Mouse (Mus musculus) hindbrain, embryonic 14.5 days (tissue): ENCODE data around the gene Chst11. TPM values are rescaled to one million over a fixed set of nuclear protein-coding genes. Genes with fewer than 3 reads are reported as not detected.

Experiments used
- ATAC-seq: fragments of 200-750 bp; cut with Nextera tagmentation; 2 replicates; pipeline ENCODE4 v1.8.0; 2017; ENCODE audit warnings: moderate number of reproducible peaks, mild to moderate bottlenecking, moderate TSS enrichment, moderate library complexity; ENCODE audit not compliant: low FRiP score
- DNase-seq: peaks from one replicate; pipeline ENCODE4 v3.0.0-alpha.2; 2015; ENCODE audit warnings: low spot score
- H3K27ac ChIP-seq: fragments of 300-500 bp; sonication (generic); 2 replicates; pipeline ENCODE4 v1.5.1; 2014; ENCODE audit warnings: mild to moderate bottlenecking, moderate library complexity
- H3K27me3 ChIP-seq: fragments of 300-500 bp; sonication (generic); 2 replicates; pipeline ENCODE4 v1.6.1; 2014; ENCODE audit warnings: mild to moderate bottlenecking, low read length, mixed read lengths; ENCODE audit not compliant: control insufficient read depth, insufficient read depth
- H3K36me3 ChIP-seq: fragments of 300-500 bp; sonication (generic); replicated peaks from 2 replicates; pipeline ENCODE4 v1.6.1; 2014; ENCODE audit not compliant: control insufficient read depth, insufficient read depth
- H3K4me1 ChIP-seq: fragments of 300-500 bp; sonication (generic); replicated peaks from 2 replicates; pipeline ENCODE4 v1.6.1; 2014; ENCODE audit warnings: antibody characterized with exemption, low read length, mixed read lengths; ENCODE audit not compliant: control insufficient read depth, insufficient read depth
- H3K4me2 ChIP-seq: fragments of 300-500 bp; sonication (generic); replicated peaks from 2 replicates; pipeline ENCODE4 v1.6.1; 2014; ENCODE audit warnings: mild to moderate bottlenecking, moderate library complexity
- H3K4me3 ChIP-seq: fragments of 300-500 bp; sonication (generic); replicated peaks from 2 replicates; pipeline ENCODE4 v1.5.1; 2014; ENCODE audit warnings: mild to moderate bottlenecking, low read length
- H3K9ac ChIP-seq: fragments of 300-500 bp; sonication (generic); 2 replicates; pipeline ENCODE4 v1.6.1; 2014
- H3K9me3 ChIP-seq: fragments of 300-500 bp; sonication (generic); 2 replicates; pipeline ENCODE4 v1.6.1; 2016; ENCODE audit warnings: low read length; ENCODE audit not compliant: control insufficient read depth
- WGBS: fragments of 180-500 bp; shearing (Covaris S2); extraction: QIAGEN DNeasy Blood & Tissue Kit; methylation state at CpG from one replicate; pipeline ENCODE4 v1.1.7; 2014; 5-methylcytosine and 5-hydroxymethylcytosine counted together
- polyA plus RNA-seq: library from polyadenylated mRNA; unstranded; fragments of >200 nt; fragmentation: Nextera tagmentation; extraction: Ambion mirVana; gene quantifications from 2 replicates; pipeline ENCODE4 v1.2.1, GENCODE M21; 2014

Chst11 gene
- polyA plus RNA-seq, 1 experiment from 2014 or later: 5.4 TPM

DNA sequence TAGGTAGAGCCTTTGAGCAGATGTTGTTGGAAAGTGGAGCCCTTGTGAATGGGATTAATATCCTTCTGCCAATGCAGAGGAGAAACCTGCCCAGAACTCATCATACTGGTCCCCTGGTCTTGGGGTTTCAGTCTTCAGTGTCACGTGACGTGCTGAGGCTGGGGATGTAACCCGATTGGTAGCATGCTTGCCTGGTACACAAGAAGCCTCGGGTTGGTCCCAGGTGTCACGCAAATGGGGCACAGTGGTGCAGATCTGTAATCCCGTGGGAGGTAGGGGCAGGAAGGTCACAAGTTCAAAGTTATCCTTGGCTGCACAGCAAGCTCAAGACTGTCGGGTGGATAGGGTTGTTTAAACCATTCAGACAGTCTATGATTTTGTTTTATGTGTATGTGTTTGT lies 20.8 kb upstream of the Chst11 start:
- Histone ChIP-seq H3K9me3 (no peaks in the 10 kb centered on the region), H3K4me1 (no peaks in the 10 kb centered on the region), H3K4me3 (no peak overlapping the region), H3K27ac (no peak overlapping the region), H3K27me3 (no peaks in the 10 kb centered on the region), H3K36me3 (no peaks in the 10 kb centered on the region), H3K4me2 (no peak overlapping the region), H3K9ac (no peak overlapping the region)
- DNase-seq (no peak), ATAC-seq (no peak)
- 81% methylated on average over 7 of the region's 7 CpGs for WGBS

DNA sequence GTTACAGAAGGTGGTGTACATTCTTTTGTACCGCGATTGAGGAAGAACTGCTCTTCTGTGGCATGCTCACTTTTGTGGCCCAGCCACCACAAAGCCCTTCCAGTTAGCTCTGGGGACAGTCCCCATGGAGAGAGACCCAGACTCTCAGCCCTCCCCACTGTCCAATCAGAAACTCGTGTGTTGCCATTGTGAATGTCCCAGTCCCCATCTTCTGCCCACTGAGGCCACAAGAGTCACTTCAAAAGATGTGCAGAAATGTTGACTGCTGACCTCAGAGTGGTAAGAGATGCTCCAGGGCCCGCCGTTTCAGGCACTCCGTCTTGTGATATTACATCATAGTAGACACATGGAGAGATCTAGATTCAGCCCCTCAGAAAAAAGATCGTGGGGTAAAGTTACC lies 18.6 kb upstream of the Chst11 start:
- no peaks in the 10 kb centered on the region for H3K9me3 ChIP-seq
- no peak overlapping the region for H3K4me3 ChIP-seq
- H3K27ac ChIP-seq: no peak overlapping the region
- H3K27me3 ChIP-seq: no peaks in the 10 kb centered on the region
- WGBS: 89% methylated on average over 7 of the region's 7 CpGs
- no peaks in the 10 kb centered on the region for H3K36me3 ChIP-seq
- ATAC-seq (no peak), DNase-seq (no peak)
- H3K4me1 ChIP-seq: no peaks in the 10 kb centered on the region
- H3K4me2 ChIP-seq: no peak overlapping the region
- H3K9ac ChIP-seq: no peak overlapping the region

DNA sequence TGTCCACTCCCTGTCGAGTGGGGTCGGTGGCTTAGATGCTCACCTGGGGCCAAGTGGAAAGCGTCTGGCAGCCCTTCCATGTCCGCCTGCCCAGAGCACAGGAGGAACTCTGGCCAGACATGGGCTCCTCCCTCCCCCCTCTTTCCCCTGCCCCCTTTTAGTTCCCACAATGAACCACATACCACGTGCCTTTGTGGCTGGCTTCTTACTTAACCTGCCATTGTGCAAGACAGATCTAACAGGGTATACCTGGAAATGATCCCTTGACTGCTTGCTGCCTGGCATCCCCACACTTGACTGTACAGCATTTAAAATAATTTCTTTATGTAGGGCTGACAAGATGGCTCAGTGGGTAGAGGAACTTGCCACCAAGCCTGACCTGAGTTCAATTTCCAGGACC lies 15.7 kb upstream of the Chst11 start:
- Histone ChIP-seq H3K4me3 (no peak overlapping the region), H3K27ac (no peak overlapping the region), H3K9me3 (no peaks in the 10 kb centered on the region), H3K27me3 (no peaks in the 10 kb centered on the region), H3K9ac (no peak overlapping the region), H3K4me1 (no peaks in the 10 kb centered on the region), H3K36me3 (no peaks in the 10 kb centered on the region), H3K4me2 (no peak overlapping the region)
- ATAC-seq (no peak), DNase-seq (no peak)
- WGBS: 73% methylated on average over 5 of the region's 5 CpGs

DNA sequence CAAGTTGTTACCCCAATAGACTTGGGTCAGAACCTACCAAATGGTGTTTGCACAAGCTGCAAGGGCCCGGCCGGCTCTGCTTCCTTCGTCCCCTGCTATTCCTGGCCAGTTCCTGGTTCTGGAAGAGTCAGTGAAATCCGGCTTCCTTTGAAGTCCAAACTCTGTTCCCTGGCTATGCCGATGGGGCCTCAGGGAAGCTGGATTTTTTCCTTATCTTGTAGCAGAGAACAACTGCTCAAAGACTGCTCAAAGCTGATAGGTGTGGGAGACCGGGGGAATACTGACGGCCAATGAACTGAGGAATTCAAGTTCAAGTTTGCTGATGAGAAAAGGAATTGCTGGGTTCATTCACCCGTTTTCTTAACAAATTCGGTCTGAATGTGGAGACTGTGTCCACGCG lies 13.7 kb upstream of the Chst11 start:
- Histone ChIP-seq H3K4me2 (no peak overlapping the region), H3K27me3 (no peaks in the 10 kb centered on the region), H3K9me3 (no peaks in the 10 kb centered on the region), H3K36me3 (no peaks in the 10 kb centered on the region), H3K4me3 (no peak overlapping the region), H3K4me1 (no peaks in the 10 kb centered on the region), H3K9ac (no peak overlapping the region), H3K27ac (no peak overlapping the region)
- no peak for DNase-seq
- 84% methylated on average over 11 of the region's 11 CpGs for WGBS
- ATAC-seq: no peak

DNA sequence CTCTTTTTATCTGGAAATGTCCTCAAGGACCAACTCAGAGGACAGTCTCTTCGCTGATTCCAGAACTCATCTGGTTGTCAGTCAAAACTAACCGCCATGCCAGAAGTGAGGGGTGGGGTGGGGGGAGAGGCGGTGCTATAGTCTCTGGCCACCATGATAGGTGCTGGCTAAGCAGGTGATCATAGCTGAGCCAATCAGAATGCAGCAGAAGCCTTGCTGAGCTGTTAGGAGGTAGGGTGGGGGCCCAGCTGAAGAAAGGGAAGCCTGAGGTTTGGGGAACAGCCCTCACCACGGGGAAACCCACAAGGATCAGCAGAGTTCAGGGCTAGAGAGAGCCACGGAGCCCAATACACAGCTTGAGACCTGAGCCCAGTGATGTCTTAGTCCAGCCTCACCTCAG lies 11.1 kb upstream of the Chst11 start:
- Histone ChIP-seq H3K27ac (no peak overlapping the region), H3K9me3 (no peaks in the 10 kb centered on the region), H3K4me1 (no peaks in the 10 kb centered on the region), H3K36me3 (no peaks in the 10 kb centered on the region), H3K4me2 (no peak overlapping the region), H3K4me3 (no peak overlapping the region), H3K9ac (no peak overlapping the region), H3K27me3 (no peaks in the 10 kb centered on the region)
- DNase-seq: no peak
- ATAC-seq: no peak
- WGBS: 78% methylated on average over 5 of the region's 5 CpGs

DNA sequence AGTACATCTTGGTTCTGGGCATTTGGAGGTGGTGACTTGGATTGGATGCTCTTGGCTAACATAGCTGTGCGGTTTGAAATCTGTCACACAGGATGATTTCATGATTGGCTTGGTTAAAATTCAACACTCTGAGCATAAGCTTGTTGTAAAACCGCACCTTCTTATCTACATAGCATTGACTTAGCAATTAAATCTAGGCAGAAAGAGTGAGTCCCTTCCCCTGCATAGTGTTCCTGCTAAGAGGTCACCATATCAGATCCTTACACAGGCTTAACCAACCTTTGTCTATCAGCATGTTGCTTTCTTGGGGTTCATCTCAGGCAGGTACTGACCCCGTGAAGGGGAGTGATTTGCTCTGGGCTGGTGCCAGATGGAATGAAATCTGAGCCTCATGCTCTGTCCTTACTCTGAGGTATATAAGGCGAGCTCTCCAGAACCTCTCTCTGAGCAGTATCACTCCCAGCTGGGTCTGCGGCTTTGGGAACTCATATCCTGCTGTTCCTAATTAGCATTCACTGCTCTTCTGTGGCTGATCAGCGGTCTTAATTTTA lies 10.6 kb upstream of the Chst11 start:
- 76% methylated on average over 6 of the region's 6 CpGs for WGBS
- Histone ChIP-seq H3K9me3 (no peaks in the 10 kb centered on the region), H3K27ac (no peak overlapping the region), H3K9ac (no peak overlapping the region), H3K36me3 (no peaks in the 10 kb centered on the region), H3K27me3 (no peaks in the 10 kb centered on the region), H3K4me2 (no peak overlapping the region), H3K4me1 (no peaks in the 10 kb centered on the region), H3K4me3 (no peak overlapping the region)
- DNase-seq (no peak), ATAC-seq (no peak)

DNA sequence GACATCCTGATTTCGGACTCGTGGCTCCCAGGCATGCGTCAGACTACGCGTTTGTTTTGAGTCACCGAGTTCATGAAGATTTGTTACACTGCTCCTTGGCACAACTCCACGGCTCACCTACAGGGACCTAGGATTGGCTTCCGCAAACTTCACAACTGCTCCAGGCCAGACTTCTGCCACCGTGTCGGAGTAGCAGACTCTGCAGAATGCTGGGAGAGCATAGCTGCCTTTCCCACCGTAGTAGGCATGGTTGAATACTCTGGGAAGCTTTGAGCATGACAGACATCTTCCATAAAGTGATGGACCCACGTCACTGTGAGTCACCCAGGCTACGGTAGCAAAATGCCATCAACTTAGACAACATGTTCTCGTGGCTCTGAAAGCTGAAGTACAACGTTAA lies 9.5 kb upstream of the Chst11 start:
- Histone ChIP-seq H3K36me3 (no peaks in the 10 kb centered on the region), H3K4me2 (no peak overlapping the region), H3K4me3 (no peak overlapping the region), H3K27ac (no peak overlapping the region), H3K9me3 (no peaks in the 10 kb centered on the region), H3K9ac (no peak overlapping the region), H3K4me1 (no peaks in the 10 kb centered on the region), H3K27me3 (no peaks in the 10 kb centered on the region)
- DNase-seq (no peak), ATAC-seq (no peak)
- 91% methylated on average over 15 of the region's 15 CpGs for WGBS

DNA sequence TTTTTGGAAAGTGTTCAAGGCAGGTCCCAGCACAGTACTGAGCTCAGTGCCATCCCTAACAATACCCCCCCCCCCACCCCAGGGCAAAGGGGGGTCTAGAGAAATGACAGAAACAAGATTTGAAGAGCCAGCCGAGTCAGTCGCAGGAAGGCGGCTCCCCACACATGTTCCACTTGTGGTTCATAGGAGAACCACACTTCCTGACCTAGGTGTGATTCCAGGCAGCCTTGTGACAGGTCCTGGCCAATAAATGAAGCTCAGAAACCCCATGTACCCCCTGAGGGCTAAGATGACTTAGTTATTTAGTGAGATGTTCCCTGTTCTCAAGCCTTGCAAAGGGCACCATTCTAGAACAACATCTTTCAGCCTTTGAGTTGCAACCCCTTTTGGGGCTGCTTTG lies 3.0 kb upstream of the Chst11 start:
- 77% methylated on average over 3 of the region's 3 CpGs for WGBS
- no peak overlapping the region for H3K4me3 ChIP-seq
- H3K9me3 ChIP-seq: no peaks in the 10 kb centered on the region
- DNase-seq (no peak), ATAC-seq (no peak)
- no peak overlapping the region for H3K9ac ChIP-seq
- no peak overlapping the region for H3K4me2 ChIP-seq
- H3K36me3 ChIP-seq: no peaks in the 10 kb centered on the region
- peaks cover 8% of the 10 kb centered on the region; the same call in 1 of the 2 replicates for H3K27me3 ChIP-seq
- H3K4me1 ChIP-seq: peaks cover 17% of the 10 kb centered on the region
- H3K27ac ChIP-seq: no peak overlapping the region

DNA sequence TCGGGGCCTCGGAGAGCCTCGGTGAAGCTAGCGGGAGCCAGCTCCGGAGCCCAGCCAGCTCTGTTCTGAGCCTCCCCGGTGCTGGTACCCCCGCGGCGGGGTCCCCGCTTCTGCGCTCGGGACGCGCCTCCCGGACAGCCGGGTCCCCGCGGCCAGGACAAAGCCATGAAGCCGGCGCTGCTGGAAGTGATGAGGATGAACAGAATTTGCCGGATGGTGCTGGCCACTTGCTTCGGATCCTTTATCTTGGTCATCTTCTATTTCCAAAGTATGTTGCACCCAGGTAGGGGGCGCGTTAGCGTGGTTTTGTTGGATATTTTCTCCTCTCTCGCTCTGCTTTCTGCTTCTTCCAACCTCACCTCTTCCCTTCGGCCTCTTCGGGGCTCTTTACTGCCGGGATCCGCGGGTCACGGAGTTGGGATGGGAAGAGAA lies 418 bp downstream of the Chst11 start:
- Histone ChIP-seq H3K27me3 (peaks cover 8% of the 10 kb centered on the region; the same call in 1 of the 2 replicates), H3K9me3 (no peaks in the 10 kb centered on the region), H3K4me3 (peak overlapping the region; percentile 63), H3K27ac (peak overlapping the region; percentile 88), H3K4me2 (peak overlapping the region; percentile 92), H3K4me1 (peaks cover 49% of the 10 kb centered on the region), H3K9ac (peak overlapping the region; percentile 79), H3K36me3 (no peaks in the 10 kb centered on the region)
- ATAC-seq (peak; percentile 18), DNase-seq (peak; percentile 73)
- WGBS: under 1% methylated on average over 32 of the region's 32 CpGs
